Mouse (Mus musculus): ENCODE measurements around the gene Tenm2.

Gene Tenm2

GRCm38 (mm10) chr11:36221271-36221975, 1014.3 kb downstream of the Tenm2 start:
- intact Hi-C loops (cut with DNase I): loop anchor here (2.0 to 5.0 kb wide), 3 partner anchors 174 to 966 kb away; no protein-coding TSS in a partner anchor

- intact Hi-C loops (cut with DNase I): loop anchor here (2.0 to 5.0 kb wide), 3 partner anchors 173 to 967 kb away; no protein-coding TSS in a partner anchor
Observed at GRCm38 (mm10) chr11:36220651-36221050, 1015.1 kb downstream of the Tenm2 start.

DNA sequence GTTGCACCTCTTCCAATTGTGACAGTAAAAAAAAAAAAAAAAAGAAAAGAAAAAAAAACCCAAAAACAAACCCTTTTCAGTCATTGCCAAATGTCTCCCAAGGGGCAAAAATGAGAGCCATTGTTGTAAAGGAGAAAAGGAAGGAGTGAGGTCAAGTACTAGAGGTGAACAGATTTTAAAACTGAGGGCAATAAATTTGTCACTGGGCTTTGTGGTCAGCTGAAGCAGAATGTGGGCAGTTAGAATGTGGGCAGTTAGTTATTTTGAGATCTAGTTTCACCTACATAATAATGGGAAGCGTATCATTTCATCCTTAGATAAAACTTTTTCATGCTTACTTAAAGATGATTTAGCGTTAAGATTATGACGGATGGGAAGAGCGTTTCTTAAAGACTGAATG, 1016.2 kb downstream of the Tenm2 start:
- intact Hi-C loops (cut with DNase I): no loop called here

DNA sequence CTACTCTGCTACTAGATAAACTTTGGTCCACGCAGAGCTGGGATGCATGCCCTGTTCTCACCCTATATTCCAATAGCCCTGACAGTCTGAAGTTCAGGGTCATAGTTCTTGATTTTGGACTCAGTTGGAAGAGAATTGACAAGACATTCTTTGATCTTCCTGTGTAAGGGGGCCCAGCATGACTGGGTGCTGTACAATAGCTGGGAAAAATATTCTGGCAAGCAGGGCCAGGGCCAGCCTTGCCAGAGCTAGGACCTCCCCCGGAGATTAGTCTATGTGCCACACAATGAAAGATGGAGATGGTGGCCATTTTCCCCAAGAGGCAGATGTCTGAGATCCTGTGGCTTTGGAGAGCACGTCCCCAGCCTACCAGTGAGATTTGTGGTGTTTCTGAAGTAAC, 1021.2 kb downstream of the Tenm2 start:
- intact Hi-C loops (cut with DNase I): no loop called here

GRCm38 (mm10) chr11:36204381-36204780, 1031.4 kb downstream of the Tenm2 start:
- intact Hi-C loops (cut with DNase I): no loop called here

DNA sequence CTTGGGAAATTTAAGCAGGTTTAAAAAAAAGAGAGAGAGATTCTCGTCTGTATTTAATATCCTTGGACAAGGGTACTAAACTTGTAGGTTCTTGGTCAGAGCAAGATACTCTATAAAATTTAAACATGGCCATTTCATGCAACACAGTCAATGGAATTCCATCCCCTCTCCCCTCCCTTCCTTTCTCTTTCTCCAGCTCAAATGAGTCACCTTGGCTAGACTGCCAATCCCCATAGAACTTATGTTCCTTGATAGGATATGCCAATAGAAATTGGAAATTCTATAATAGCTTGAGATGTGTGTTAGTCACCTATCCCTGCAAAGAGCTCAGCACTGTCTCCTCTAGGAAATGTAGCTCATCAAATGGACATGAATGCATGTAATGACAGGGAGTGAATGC, 1031.9 kb downstream of the Tenm2 start:
- intact Hi-C loops (cut with DNase I): no loop called here

DNA sequence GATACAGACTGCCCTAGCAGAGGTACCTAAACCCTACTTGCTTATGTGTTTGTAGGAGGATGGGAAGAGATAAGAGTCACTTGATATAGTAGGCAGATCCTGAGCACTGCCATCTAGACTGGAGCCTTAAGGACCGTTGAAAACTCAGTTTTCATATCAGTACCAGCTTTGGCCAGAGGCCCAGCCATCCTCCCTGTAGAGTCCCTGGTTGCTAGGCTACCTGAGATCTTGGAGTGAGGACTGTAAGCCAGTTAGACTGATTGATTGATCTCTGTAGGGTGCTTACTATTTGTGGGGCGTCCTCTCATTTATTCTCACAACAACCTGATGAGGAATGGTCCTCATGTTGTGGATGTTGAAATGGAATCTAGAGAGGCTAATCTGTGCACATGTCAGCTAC, 1041.4 kb downstream of the Tenm2 start:
- intact Hi-C loops (cut with DNase I): no loop called here

DNA sequence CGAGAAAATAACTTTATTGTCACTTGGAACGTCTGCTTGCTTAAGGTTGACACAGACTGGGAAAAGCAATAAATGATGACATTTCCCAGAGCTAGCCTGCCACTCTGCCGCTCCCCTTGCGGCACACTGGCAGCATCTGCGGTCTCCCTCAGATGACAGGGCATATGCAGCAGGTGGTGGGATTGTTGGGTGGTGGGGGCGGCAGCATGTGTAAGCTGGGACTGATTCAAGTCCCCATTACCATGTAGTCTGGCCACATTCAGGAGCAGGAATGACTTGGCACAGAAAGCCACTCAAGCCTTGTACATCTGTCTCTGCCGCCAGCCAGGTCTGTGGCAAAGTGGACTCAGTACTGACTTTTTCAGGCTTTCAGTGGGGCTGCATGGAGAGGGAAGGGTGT, 1059.7 kb downstream of the Tenm2 start:
- intact Hi-C loops (cut with DNase I): no loop called here

GRCm38 (mm10) chr11:36173076-36173690, 1062.6 kb downstream of the Tenm2 start:
- intact Hi-C loops (cut with DNase I): no loop called here

DNA sequence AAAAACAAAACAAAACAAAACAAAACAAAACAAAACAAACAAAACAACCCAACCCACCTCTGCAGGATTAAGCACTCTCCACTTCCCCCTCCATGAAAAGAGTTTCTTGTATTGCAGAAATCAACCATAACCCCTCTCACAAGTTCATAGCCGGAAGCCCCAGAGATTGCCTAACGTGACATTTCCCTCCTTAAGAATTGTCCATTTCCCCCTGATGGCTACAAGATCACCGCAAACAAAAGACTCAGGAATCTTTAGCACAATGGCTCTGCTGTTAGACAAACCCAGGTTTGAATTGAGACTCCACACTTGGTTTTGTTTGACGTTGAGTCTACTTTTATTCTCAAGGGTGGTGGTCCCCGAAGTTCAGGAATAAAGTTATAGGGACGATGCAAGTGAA, 1063.2 kb downstream of the Tenm2 start:
- intact Hi-C loops (cut with DNase I): no loop called here

DNA sequence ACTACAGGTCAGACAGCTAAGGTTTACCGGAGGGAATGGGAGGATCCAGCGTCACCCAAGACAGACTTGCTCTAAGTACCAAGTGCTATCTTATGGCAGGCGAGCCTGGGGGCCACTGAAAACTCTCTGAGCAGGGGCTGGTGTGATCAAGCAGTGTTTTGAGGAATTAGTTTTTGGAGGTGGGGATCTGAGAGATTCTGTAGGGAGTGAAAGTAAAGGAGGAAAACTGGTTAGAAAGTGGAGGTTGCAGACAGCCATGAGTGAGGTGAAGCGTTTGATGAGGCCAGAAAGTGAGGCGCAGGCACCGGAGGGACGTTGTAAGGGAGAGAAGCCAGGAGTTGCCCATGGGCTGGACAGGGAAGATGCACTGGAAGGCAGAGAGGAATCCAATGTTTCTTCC, 1063.8 kb downstream of the Tenm2 start:
- intact Hi-C loops (cut with DNase I): no loop called here

GRCm38 (mm10) chr11:36171221-36171620, 1064.5 kb downstream of the Tenm2 start:
- intact Hi-C loops (cut with DNase I): no loop called here

DNA sequence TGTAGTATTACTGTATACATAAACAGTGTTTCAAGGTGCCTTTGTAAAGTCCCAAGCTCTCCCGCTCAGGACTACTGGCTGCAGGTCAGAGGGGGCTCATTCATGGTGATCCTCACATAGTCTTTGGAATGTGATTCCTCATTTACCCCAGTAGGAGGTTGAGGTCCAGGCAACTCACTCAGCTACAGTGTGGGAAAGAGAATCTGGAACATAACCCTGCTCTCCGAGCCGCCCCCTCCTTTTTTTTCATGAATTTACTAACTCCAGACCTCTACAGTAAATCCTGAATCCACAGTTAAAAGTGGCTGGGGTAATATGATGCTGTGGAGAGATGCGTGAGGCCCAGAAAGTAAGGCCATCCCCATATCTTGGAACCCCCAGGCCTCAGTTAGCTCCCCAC, 1066.0 kb downstream of the Tenm2 start:
- intact Hi-C loops (cut with DNase I): no loop called here

- intact Hi-C loops (cut with DNase I): no loop called here
Observed at GRCm38 (mm10) chr11:36168921-36169537, 1066.7 kb downstream of the Tenm2 start.

GRCm38 (mm10) chr11:36167766-36168318, 1067.9 kb downstream of the Tenm2 start:
- intact Hi-C loops (cut with DNase I): no loop called here

DNA sequence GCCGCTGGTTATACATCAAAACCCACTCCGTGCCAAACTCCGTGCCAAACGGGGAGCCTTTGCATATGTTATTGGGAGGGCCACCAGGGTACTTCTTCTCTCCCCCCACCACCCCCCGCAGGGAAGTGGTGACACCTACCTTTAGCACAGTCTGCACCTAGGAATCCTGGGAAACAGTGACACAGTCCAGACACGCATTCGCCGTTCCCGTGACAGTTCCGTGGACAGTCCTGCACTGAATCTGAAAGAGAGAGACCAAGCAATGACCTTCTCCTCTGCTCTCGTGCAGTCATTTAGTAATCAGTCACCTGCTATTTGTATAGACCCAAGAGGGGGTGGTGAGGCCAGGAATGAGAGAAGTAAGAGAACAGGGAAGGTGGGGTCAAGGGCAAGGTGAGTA, 1072.2 kb downstream of the Tenm2 start:
- intact Hi-C loops (cut with DNase I): no loop called here

DNA sequence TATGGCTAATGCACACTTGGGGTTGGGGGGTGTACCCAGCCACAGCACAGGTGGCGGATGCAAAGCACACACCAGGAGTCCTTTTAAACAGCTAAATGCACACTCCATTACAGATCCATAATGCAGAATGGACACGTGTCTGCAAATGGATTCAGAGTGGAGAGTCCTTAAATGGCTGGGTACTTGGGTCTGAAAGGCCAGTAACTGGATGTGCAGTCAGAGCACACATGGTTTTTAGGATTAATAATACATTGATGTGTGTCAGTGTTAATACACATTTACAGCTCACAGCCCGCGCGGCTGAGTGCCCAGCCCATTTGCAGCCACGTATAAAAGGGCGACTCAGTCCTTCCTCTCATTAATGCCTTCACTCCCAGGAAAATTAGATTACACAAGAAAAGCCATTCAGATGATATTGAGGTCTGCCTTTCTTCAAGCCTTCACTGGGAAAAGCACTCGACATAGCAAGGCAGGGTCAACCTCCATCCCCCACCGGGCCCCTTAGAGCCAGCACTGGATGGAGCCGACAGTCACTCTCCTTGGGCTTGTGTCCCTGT, 1073.9 kb downstream of the Tenm2 start:
- intact Hi-C loops (cut with DNase I): no loop called here

GRCm38 (mm10) chr11:36153450-36153849, 1082.3 kb downstream of the Tenm2 start:
- intact Hi-C loops (cut with DNase I): no loop called here

- intact Hi-C loops (cut with DNase I): no loop called here
Observed at GRCm38 (mm10) chr11:36153011-36153410, 1082.8 kb downstream of the Tenm2 start.

- intact Hi-C loops (cut with DNase I): no loop called here
Observed at GRCm38 (mm10) chr11:36152226-36152625, 1083.5 kb downstream of the Tenm2 start.

DNA sequence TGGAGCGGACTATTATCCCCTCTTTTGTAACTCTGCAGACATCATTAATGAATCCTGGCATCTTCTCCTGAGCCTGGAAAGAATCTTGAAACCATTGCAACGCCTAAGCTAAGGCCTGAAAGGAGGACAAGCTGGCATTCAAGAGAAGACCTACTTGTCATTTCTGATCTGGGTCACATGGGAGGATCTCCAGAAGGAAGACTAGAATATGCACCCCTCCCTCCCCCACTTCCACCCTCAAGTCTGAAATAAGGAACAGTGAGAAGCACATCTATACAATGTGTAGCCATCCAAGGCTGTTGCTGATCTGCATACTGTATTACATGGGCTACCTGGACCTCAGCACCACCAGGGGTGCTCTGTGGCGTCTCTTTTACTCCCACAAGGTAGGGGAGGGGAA, 1086.7 kb downstream of the Tenm2 start:
- intact Hi-C loops (cut with DNase I): no loop called here

GRCm38 (mm10) chr11:36145057-36145456, 1090.7 kb downstream of the Tenm2 start:
- intact Hi-C loops (cut with DNase I): no loop called here

Data from adrenal gland (tissue).